Mouse (Mus musculus): ENCODE data around the gene Ehf.

DNA sequence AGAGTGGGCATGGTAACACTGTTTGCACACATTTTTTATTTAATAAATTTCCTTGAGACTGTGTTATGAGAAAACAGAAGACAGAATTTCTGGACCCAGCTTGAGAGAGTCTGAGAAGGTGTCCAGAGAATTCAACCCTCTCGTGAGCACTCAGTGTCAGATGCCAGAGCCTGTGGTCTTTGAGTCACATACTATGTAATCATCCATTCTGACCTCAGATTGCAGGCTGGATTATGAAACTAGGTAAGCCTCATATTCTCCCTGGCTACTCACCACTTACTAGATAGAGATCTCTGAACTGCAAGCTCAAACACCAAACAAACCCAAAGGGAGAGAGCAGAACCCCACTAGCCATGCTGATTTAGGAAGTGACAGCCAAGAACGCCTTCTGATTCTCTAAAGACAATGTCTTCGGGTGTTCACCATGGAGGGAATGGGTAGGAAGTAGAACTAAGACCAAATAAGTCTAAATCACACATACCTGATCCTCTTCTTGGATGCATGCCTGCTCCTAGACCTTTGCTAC lies 28.7 kb upstream of the Ehf start:
- TF ChIP-seq CTCF (IDR thresholded peaks at IDR 0.05; ENCODE audit: extremely low read depth, insufficient read depth, low read length), result no peak
- no peak for TF ChIP-seq POLR2A (IDR thresholded peaks at IDR 0.05; ENCODE audit: extremely low read depth, insufficient read depth, low read length)

Data from cortical plate, adult 2 months (tissue).